Mouse (Mus musculus) forebrain, embryonic 14.5 days (tissue): ENCODE results near the gene Anxa1. TPM values are rescaled to one million over a fixed set of nuclear protein-coding genes. Genes with fewer than 3 reads are reported as not detected.

ENCODE experiments used
- ATAC-seq: fragments of 200-750 bp; cut with Nextera tagmentation; 2 replicates; pipeline ENCODE4 v1.8.0; 2017; ENCODE audit warnings: mild to moderate bottlenecking, moderate library complexity
- DNase-seq: peaks from one replicate; pipeline ENCODE4 v3.0.0-alpha.2; 2015; ENCODE audit warnings: low spot score
- H3K27ac ChIP-seq: fragments of 300-500 bp; sonication (generic); 2 replicates; pipeline ENCODE4 v1.5.1; 2014; ENCODE audit warnings: low read depth, mild to moderate bottlenecking, control low read depth, low read length, moderate library complexity
- H3K27me3 ChIP-seq: fragments of 300-500 bp; sonication (generic); replicated peaks from 2 replicates; pipeline ENCODE4 v1.6.1; 2014; ENCODE audit warnings: low read length, control low read depth, mixed read lengths; ENCODE audit not compliant: control insufficient read depth, insufficient read depth
- H3K36me3 ChIP-seq: fragments of 300-500 bp; sonication (generic); 2 replicates; pipeline ENCODE4 v1.6.1; 2014; ENCODE audit warnings: low read length, control low read depth; ENCODE audit not compliant: control insufficient read depth, insufficient read depth
- H3K4me1 ChIP-seq: fragments of 300-500 bp; sonication (generic); 2 replicates; pipeline ENCODE4 v1.6.1; 2014; ENCODE audit warnings: antibody characterized with exemption, low read length, control low read depth; ENCODE audit not compliant: control insufficient read depth, insufficient read depth
- H3K4me2 ChIP-seq: fragments of 300-500 bp; sonication (generic); 2 replicates; pipeline ENCODE4 v1.6.1; 2014; ENCODE audit warnings: mild to moderate bottlenecking, control low read depth, low read length
- H3K4me3 ChIP-seq: fragments of 300-500 bp; sonication (generic); 2 replicates; pipeline ENCODE4 v1.5.1; 2014; ENCODE audit warnings: low read depth, low read length, control low read depth
- H3K9ac ChIP-seq: fragments of 300-500 bp; sonication (generic); 2 replicates; pipeline ENCODE4 v1.6.1; 2014; ENCODE audit warnings: mild to moderate bottlenecking, low read length, control low read depth, moderate library complexity
- H3K9me3 ChIP-seq: fragments of 300-500 bp; sonication (generic); replicated peaks from 2 replicates; pipeline ENCODE4 v1.6.1; 2016; ENCODE audit warnings: low read length, control low read depth, mixed read lengths; ENCODE audit not compliant: control insufficient read depth
- WGBS: fragments of 180-500 bp; shearing (Covaris S2); extraction: QIAGEN DNeasy Blood & Tissue Kit; methylation state at CpG from one replicate; pipeline ENCODE4 v1.1.7; 2014; 5-methylcytosine and 5-hydroxymethylcytosine counted together
- polyA plus RNA-seq: library from polyadenylated mRNA; unstranded; fragments of >200 nt; fragmentation: Nextera tagmentation; extraction: Ambion mirVana; gene quantifications from 2 replicates; pipeline ENCODE4 v1.2.1, GENCODE M21; 2014

Gene Anxa1
- polyA plus RNA-seq, 1 experiment from 2014 or later, result 4.9 TPM

- Histone ChIP-seq H3K36me3 (no peaks in the 10 kb centered on the region), H3K4me3 (no peak overlapping the region), H3K4me2 (no peak overlapping the region), H3K27me3 (no peaks in the 10 kb centered on the region), H3K9me3 (no peaks in the 10 kb centered on the region), H3K9ac (no peak overlapping the region), H3K4me1 (no peaks in the 10 kb centered on the region), H3K27ac (no peak overlapping the region)
- ATAC-seq (no peak), DNase-seq (peak; percentile 11)
- WGBS, result 69% methylated on average over 4 of the region's 4 CpGs
Measured at GRCm38 (mm10) chr19:20405015-20405414, 14.3 kb upstream of the Anxa1 start.

GRCm38 (mm10) chr19:20403740-20404139 lies 13.0 kb upstream of the Anxa1 start:
- ATAC-seq, result no peak
- Histone ChIP-seq H3K9ac (no peak overlapping the region), H3K4me3 (no peak overlapping the region), H3K27ac (no peak overlapping the region), H3K27me3 (no peaks in the 10 kb centered on the region), H3K36me3 (no peaks in the 10 kb centered on the region), H3K9me3 (no peaks in the 10 kb centered on the region), H3K4me1 (no peaks in the 10 kb centered on the region), H3K4me2 (no peak overlapping the region)
- no peak for DNase-seq
- 82% methylated on average over 3 of the region's 3 CpGs for WGBS

GRCm38 (mm10) chr19:20403219-20403618 lies 12.5 kb upstream of the Anxa1 start:
- DNase-seq (no peak), ATAC-seq (no peak)
- H3K36me3 ChIP-seq, result no peaks in the 10 kb centered on the region
- H3K27ac ChIP-seq, result no peak overlapping the region
- H3K9ac ChIP-seq, result no peak overlapping the region
- H3K9me3 ChIP-seq, result no peaks in the 10 kb centered on the region
- no peaks in the 10 kb centered on the region for H3K27me3 ChIP-seq
- no peak overlapping the region for H3K4me3 ChIP-seq
- no peaks in the 10 kb centered on the region for H3K4me1 ChIP-seq
- WGBS, result 95% methylated on average over 1 of the region's 1 CpGs
- H3K4me2 ChIP-seq, result no peak overlapping the region

- Histone ChIP-seq H3K4me2 (no peak overlapping the region), H3K27me3 (no peaks in the 10 kb centered on the region), H3K36me3 (no peaks in the 10 kb centered on the region), H3K4me3 (no peak overlapping the region), H3K9me3 (no peaks in the 10 kb centered on the region), H3K9ac (no peak overlapping the region), H3K4me1 (no peaks in the 10 kb centered on the region), H3K27ac (no peak overlapping the region)
- ATAC-seq, result no peak
- DNase-seq, result no peak
- 86% methylated on average over 5 of the region's 5 CpGs for WGBS
Measured at GRCm38 (mm10) chr19:20402516-20403200, 11.9 kb upstream of the Anxa1 start.

GRCm38 (mm10) chr19:20401961-20402360 lies 11.2 kb upstream of the Anxa1 start:
- Histone ChIP-seq H3K27ac (no peak overlapping the region), H3K4me1 (no peaks in the 10 kb centered on the region), H3K4me2 (no peak overlapping the region), H3K27me3 (no peaks in the 10 kb centered on the region), H3K36me3 (no peaks in the 10 kb centered on the region), H3K4me3 (no peak overlapping the region), H3K9ac (no peak overlapping the region), H3K9me3 (no peaks in the 10 kb centered on the region)
- DNase-seq (no peak), ATAC-seq (no peak)
- WGBS, result 88% methylated on average over 3 of the region's 3 CpGs

- WGBS, result 88% methylated on average over 4 of the region's 4 CpGs
- no peak overlapping the region for H3K9ac ChIP-seq
- H3K9me3 ChIP-seq, result no peaks in the 10 kb centered on the region
- no peak overlapping the region for H3K4me2 ChIP-seq
- no peaks in the 10 kb centered on the region for H3K27me3 ChIP-seq
- H3K4me1 ChIP-seq, result no peaks in the 10 kb centered on the region
- no peaks in the 10 kb centered on the region for H3K36me3 ChIP-seq
- no peak overlapping the region for H3K4me3 ChIP-seq
- ATAC-seq (no peak), DNase-seq (no peak)
- no peak overlapping the region for H3K27ac ChIP-seq
Measured at GRCm38 (mm10) chr19:20399187-20399586, 8.4 kb upstream of the Anxa1 start.

GRCm38 (mm10) chr19:20397092-20397491 lies 6.3 kb upstream of the Anxa1 start:
- DNase-seq (no peak), ATAC-seq (no peak)
- no peak overlapping the region for H3K4me3 ChIP-seq
- 98% methylated on average over 1 of the region's 1 CpGs for WGBS
- no peaks in the 10 kb centered on the region for H3K9me3 ChIP-seq
- no peaks in the 10 kb centered on the region for H3K4me1 ChIP-seq
- H3K27me3 ChIP-seq, result no peaks in the 10 kb centered on the region
- H3K27ac ChIP-seq, result no peak overlapping the region
- H3K36me3 ChIP-seq, result no peaks in the 10 kb centered on the region
- no peak overlapping the region for H3K4me2 ChIP-seq
- H3K9ac ChIP-seq, result no peak overlapping the region

- Histone ChIP-seq H3K36me3 (no peaks in the 10 kb centered on the region), H3K9ac (no peak overlapping the region), H3K4me2 (no peak overlapping the region), H3K4me1 (no peaks in the 10 kb centered on the region), H3K27me3 (no peaks in the 10 kb centered on the region), H3K27ac (no peak overlapping the region), H3K9me3 (no peaks in the 10 kb centered on the region), H3K4me3 (no peak overlapping the region)
- ATAC-seq (no peak), DNase-seq (no peak)
- WGBS, result 89% methylated on average over 6 of the region's 6 CpGs
Measured at GRCm38 (mm10) chr19:20393556-20394274, 3.0 kb upstream of the Anxa1 start.

GRCm38 (mm10) chr19:20389723-20390122 lies 1.0 kb downstream of the Anxa1 start:
- no peak for ATAC-seq
- Histone ChIP-seq H3K27ac (no peak overlapping the region), H3K4me3 (no peak overlapping the region), H3K9me3 (no peaks in the 10 kb centered on the region), H3K4me2 (no peak overlapping the region), H3K4me1 (no peaks in the 10 kb centered on the region), H3K9ac (no peak overlapping the region), H3K36me3 (no peaks in the 10 kb centered on the region), H3K27me3 (no peaks in the 10 kb centered on the region)
- WGBS, result 87% methylated on average over 7 of the region's 7 CpGs
- no peak for DNase-seq
